Mouse (Mus musculus): ENCODE data around the gene Olfr1461. TPM values are rescaled to one million over a fixed set of nuclear protein-coding genes. Genes with fewer than 3 reads are reported as not detected.

Olfr1461 gene
- not detected for total RNA-seq (2021)
- long read RNA-seq, experiment 1: 0 reads
- long read RNA-seq, experiment 2: 0 reads

- intact Hi-C loops (cut with DNase I): no loop called here
- no peak for DNase-seq
Measured at GRCm38 (mm10) chr19:13162700-13163099, at the start of gene Olfr1461. Gene Olfr1461, plus strand, starts transcription at chr19:13163000.

DNA sequence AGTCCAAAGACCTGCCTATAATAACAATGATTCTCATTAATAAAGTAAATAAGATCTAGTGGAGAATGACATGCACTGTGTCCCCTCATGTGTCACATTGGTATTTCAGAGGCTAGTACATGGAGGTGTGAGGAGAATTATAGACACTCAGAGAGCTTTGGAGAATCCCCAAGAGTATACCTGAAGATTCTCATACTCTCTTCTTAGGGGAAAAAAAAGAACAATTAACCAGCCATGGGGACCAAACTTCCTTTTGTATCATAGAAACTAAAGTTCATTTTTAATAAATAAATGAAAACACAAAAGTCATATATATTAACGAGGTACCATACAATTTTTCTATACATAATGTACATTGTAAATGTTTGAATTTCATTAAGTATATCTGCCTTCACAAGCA lies 13.4 kb upstream of the Olfr1461 start, which contains the start of gene Olfr1459:
Olfr1459 (minus strand) TSS at position 101 of the 400 bp plus-strand sequence.
- no peak for DNase-seq
- intact Hi-C loops (cut with DNase I): no loop called here

- DNase-seq: no peak
- intact Hi-C loops (cut with DNase I): no loop called here
Measured at GRCm38 (mm10) chr19:13185434-13185833, 22.6 kb downstream of the Olfr1461 start, which contains the start of gene Olfr1462. Gene Olfr1462, plus strand, starts transcription at chr19:13185734.

Other genes starting within 250 kb of the Olfr1461 start
- gene Olfr1448, start 238.6 kb upstream of the Olfr1461 start, total RNA-seq (2021): not detected
- not detected for gene Olfr1449, start 232.2 kb upstream of the Olfr1461 start, total RNA-seq (2021)
- not detected for gene Olfr1450, start 212.7 kb upstream of the Olfr1461 start, total RNA-seq (2021)
- gene Olfr1451, start 168.0 kb upstream of the Olfr1461 start, total RNA-seq (2021): not detected
- not detected for gene Olfr1453, start 134.7 kb upstream of the Olfr1461 start, total RNA-seq (2021)
- not detected for gene Olfr1454, start 102.4 kb upstream of the Olfr1461 start, total RNA-seq (2021)
- not detected for gene Olfr1457, start 65.1 kb upstream of the Olfr1461 start, total RNA-seq (2021)
- gene Olfr1458, start 56.2 kb upstream of the Olfr1461 start, total RNA-seq (2021): not detected
- not detected for gene Olfr1459, start 13.5 kb upstream of the Olfr1461 start, total RNA-seq (2021)
- gene Olfr1462, start 22.7 kb downstream of the Olfr1461 start, total RNA-seq (2021): not detected
- not detected for gene Olfr1463, start 68.3 kb downstream of the Olfr1461 start, total RNA-seq (2021)
- not detected for gene Olfr1465, start 152.5 kb downstream of the Olfr1461 start, total RNA-seq (2021)
- not detected for gene Olfr1466, start 175.9 kb downstream of the Olfr1461 start, total RNA-seq (2021)
- gene Olfr1467, start 199.2 kb downstream of the Olfr1461 start, total RNA-seq (2021): not detected
- gene Olfr1469, start 244.8 kb downstream of the Olfr1461 start, total RNA-seq (2021): not detected

All from gastrocnemius, postnatal 36 days (tissue).